Mouse (Mus musculus) G1E (cell line): ENCODE measurements around the gene Krt42.

Experiments
- CTCF ChIP-seq: IDR thresholded peaks from 2 replicates; pipeline ENCODE4 v1.5.1; 2012; ENCODE audit warnings: low read depth, low read length, inconsistent platforms, mixed read lengths
- TAL1 ChIP-seq: conservative IDR thresholded peaks from 2 replicates; pipeline ENCODE4 v1.6.1; 2012; ENCODE audit warnings: low read depth, low read length, inconsistent platforms, mixed read lengths

DNA sequence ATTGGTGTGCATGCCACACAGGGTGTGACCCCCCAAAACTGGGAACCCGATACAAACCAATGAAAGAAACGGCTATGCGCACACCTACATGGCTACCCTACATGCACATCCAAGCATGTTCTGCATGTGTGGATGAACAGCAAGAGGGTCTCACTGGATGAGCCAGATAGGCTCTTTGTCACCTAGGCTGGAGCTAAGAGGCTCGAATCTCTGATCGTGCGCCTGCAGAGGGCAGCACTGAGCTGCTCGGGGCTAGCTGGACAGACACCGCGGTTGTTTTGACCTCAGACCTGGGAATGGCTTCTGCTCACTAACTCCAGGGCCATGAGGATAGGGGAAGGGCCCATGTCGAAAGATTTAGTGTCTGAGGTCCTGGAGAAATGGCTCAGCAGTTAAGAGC, 12.9 kb upstream of the Krt42 start:
- TF ChIP-seq TAL1: no peak
- TF ChIP-seq CTCF: peak; percentile 64
